Mouse (Mus musculus) ovary, postnatal 10 days (tissue): Measurements from ENCODE around the gene Runx3.
"Not testable (repeated sequence)": the region's sequence is repeated elsewhere in the genome, so short reads cannot be mapped to it uniquely, and the experiment has no call there.

ENCODE experiments used
- DNase-seq: peaks from one replicate; pipeline ENCODE4 v3.0.0; 2022; ENCODE audit warnings: low spot score

Gene Runx3

GRCm38 (mm10) chr4:135169501-135169900, 49.0 kb downstream of the Runx3 start:
- no peak for DNase-seq

- no peak for DNase-seq
Observed at GRCm38 (mm10) chr4:135171304-135171875, 50.9 kb downstream of the Runx3 start.

- no peak for DNase-seq
Observed at GRCm38 (mm10) chr4:135175406-135176120, 55.1 kb downstream of the Runx3 start.

- DNase-seq, result no peak
Observed at GRCm38 (mm10) chr4:135177568-135177967, 57.1 kb downstream of the Runx3 start.

GRCm38 (mm10) chr4:135179077-135179481, 58.6 kb downstream of the Runx3 start:
- DNase-seq, result no peak

- DNase-seq, result no peak
Observed at GRCm38 (mm10) chr4:135181819-135182218, 61.4 kb downstream of the Runx3 start.

GRCm38 (mm10) chr4:135184277-135184676, 63.8 kb downstream of the Runx3 start:
- DNase-seq, result not testable (repeated sequence)

GRCm38 (mm10) chr4:135189452-135190008, 69.1 kb downstream of the Runx3 start:
- no peak for DNase-seq

- no peak for DNase-seq
Observed at GRCm38 (mm10) chr4:135190364-135190763, 69.9 kb downstream of the Runx3 start.

- DNase-seq, result no peak
Observed at GRCm38 (mm10) chr4:135191185-135191584, 70.7 kb downstream of the Runx3 start.

GRCm38 (mm10) chr4:135191604-135192003, 71.2 kb downstream of the Runx3 start:
- no peak for DNase-seq

- no peak for DNase-seq
Observed at GRCm38 (mm10) chr4:135192841-135193240, 72.4 kb downstream of the Runx3 start.

- no peak for DNase-seq
Observed at GRCm38 (mm10) chr4:135197857-135198256, 77.4 kb downstream of the Runx3 start.

GRCm38 (mm10) chr4:135201771-135202170, 81.3 kb downstream of the Runx3 start:
- DNase-seq, result no peak

GRCm38 (mm10) chr4:135203279-135203678, 82.8 kb downstream of the Runx3 start:
- no peak for DNase-seq

- DNase-seq, result no peak
Observed at GRCm38 (mm10) chr4:135203806-135204560, 83.5 kb downstream of the Runx3 start.

- DNase-seq, result no peak
Observed at GRCm38 (mm10) chr4:135204666-135205065, 84.2 kb downstream of the Runx3 start.

GRCm38 (mm10) chr4:135205254-135205653, 84.8 kb downstream of the Runx3 start:
- no peak for DNase-seq

GRCm38 (mm10) chr4:135205711-135206600, 85.5 kb downstream of the Runx3 start:
- peak; percentile 60 for DNase-seq

GRCm38 (mm10) chr4:135209846-135210245, 89.4 kb downstream of the Runx3 start:
- DNase-seq, result no peak

GRCm38 (mm10) chr4:135219652-135220051, 99.2 kb downstream of the Runx3 start:
- peak; percentile 35 for DNase-seq

GRCm38 (mm10) chr4:135220641-135221040, 100.2 kb downstream of the Runx3 start:
- DNase-seq, result no peak
